Mouse (Mus musculus) thymus, postnatal 25 days (tissue): ENCODE data around the gene Sik3.
"Not testable (repeated sequence)": the region's sequence is repeated elsewhere in the genome, so short reads cannot be mapped to it uniquely, and the experiment has no call there.

Source experiments
- DNase-seq: peaks from one replicate; pipeline ENCODE4 v3.0.0; 2022

The Sik3 gene

GRCm38 (mm10) chr9:46112246-46112645 is 99.6 kb downstream of the Sik3 start:
- DNase-seq, result no peak

GRCm38 (mm10) chr9:46118844-46119385 is 106.3 kb downstream of the Sik3 start:
- peak; percentile 21 for DNase-seq

GRCm38 (mm10) chr9:46119943-46120441 is 107.4 kb downstream of the Sik3 start:
- DNase-seq, result peak; percentile 37

- DNase-seq, result no peak
These were observed 108.0 kb downstream of the Sik3 start for GRCm38 (mm10) chr9:46120468-46121253.

GRCm38 (mm10) chr9:46121486-46121885 is 108.9 kb downstream of the Sik3 start:
- DNase-seq, result no peak

GRCm38 (mm10) chr9:46122731-46123130 is 110.1 kb downstream of the Sik3 start:
- DNase-seq, result no peak

GRCm38 (mm10) chr9:46126295-46126694 is 113.7 kb downstream of the Sik3 start:
- no peak for DNase-seq

- no peak for DNase-seq
These were observed 114.7 kb downstream of the Sik3 start for GRCm38 (mm10) chr9:46127326-46127725.

GRCm38 (mm10) chr9:46129241-46129640 is 116.6 kb downstream of the Sik3 start:
- DNase-seq, result no peak

- not testable (repeated sequence) for DNase-seq
These were observed 120.2 kb downstream of the Sik3 start for GRCm38 (mm10) chr9:46132821-46133220.

- DNase-seq, result no peak
These were observed 126.2 kb downstream of the Sik3 start for GRCm38 (mm10) chr9:46138831-46139230.

GRCm38 (mm10) chr9:46140811-46141210 is 128.2 kb downstream of the Sik3 start:
- DNase-seq, result no peak

GRCm38 (mm10) chr9:46142031-46142430 is 129.4 kb downstream of the Sik3 start:
- DNase-seq, result no peak

- no peak for DNase-seq
These were observed 129.9 kb downstream of the Sik3 start for GRCm38 (mm10) chr9:46142492-46142891.

GRCm38 (mm10) chr9:46144976-46145375 is 132.4 kb downstream of the Sik3 start:
- DNase-seq, result no peak

- DNase-seq, result no peak
These were observed 133.8 kb downstream of the Sik3 start for GRCm38 (mm10) chr9:46146437-46146836.

GRCm38 (mm10) chr9:46148723-46149122 is 136.1 kb downstream of the Sik3 start:
- no peak for DNase-seq

- peak; percentile 39 for DNase-seq
These were observed 136.8 kb downstream of the Sik3 start for GRCm38 (mm10) chr9:46149392-46149791.

GRCm38 (mm10) chr9:46150116-46150515 is 137.5 kb downstream of the Sik3 start:
- DNase-seq, result peak; percentile 54

GRCm38 (mm10) chr9:46150890-46151703 is 138.5 kb downstream of the Sik3 start:
- DNase-seq, result peak; percentile 56

- DNase-seq, result peak; percentile 40
These were observed 139.1 kb downstream of the Sik3 start for GRCm38 (mm10) chr9:46151704-46152040.

GRCm38 (mm10) chr9:46152067-46153015 is 139.7 kb downstream of the Sik3 start:
- DNase-seq, result no peak
